Mouse (Mus musculus): ENCODE data around the gene Yrdc. TPM values are rescaled to one million over a fixed set of nuclear protein-coding genes. Genes with fewer than 3 reads are reported as not detected.
A peak's percentile ranks its signal among the peaks of the same experiment; 100 is the strongest.

Gene Yrdc
- polyA plus RNA-seq (2016; fragmentation: Nextera tagmentation; extraction: Ambion mirVana): 24.4 and 26.0 TPM in 2 replicates

DNA sequence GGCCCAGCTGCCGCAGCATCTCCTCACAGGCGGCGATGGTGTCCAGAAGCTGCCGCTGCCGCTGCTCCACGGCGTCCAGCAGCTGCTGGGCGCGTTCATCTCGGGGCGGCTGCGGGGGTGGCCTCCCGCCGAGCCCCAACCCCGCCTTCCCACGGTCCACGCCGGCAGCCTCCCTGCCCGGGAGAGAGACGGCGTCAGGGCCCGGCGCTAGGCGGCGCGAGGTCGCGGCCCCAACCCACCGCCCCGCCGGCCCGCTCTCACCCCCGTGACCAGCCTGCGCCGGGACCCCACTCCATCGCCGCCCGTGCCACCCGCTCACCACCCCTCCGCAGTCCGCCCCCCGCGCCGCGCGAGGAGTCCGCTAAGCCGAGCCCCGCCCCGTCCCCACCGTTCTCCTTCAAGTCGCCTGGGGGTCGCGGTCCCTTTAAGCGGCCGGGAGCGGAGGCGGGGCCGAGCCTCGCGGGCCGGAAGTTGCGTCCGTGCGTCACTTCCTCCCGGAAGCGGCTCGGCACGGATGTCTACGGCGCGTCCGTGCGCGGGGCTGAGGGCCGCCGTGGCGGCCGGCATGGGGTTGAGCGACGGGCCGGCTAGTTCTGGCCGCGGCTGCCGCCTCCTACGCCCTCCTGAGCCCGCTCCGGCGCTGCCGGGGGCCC lies at the start of gene Yrdc:
Gene Yrdc, plus strand, starts transcription at position 419 of the 653 bp plus-strand sequence.
- Histone ChIP-seq H3K27ac (ENCODE audit: poor library complexity, severe bottlenecking) (peak within 1 kb of the TSS; percentile 92), H3K36me3 (peaks cover 25% of the 10 kb centered on the region), H3K9me3 (replicated peaks) (no peaks in the 10 kb centered on the region), H3K4me3 (peak within 1 kb of the TSS; percentile 94), H3K9ac (peak within 1 kb of the TSS; percentile 93), H3K27me3 (replicated peaks) (no peaks in the 10 kb centered on the region), H3K4me2 (peak within 1 kb of the TSS; percentile 92), H3K4me1 (replicated peaks) (peaks cover 23% of the 10 kb centered on the region)
- ATAC-seq (ENCODE audit: insufficient number of reproducible peaks, low FRiP score): peak; percentile 92
- WGBS: under 1% methylated on average over 79 of the region's 90 CpGs

DNA sequence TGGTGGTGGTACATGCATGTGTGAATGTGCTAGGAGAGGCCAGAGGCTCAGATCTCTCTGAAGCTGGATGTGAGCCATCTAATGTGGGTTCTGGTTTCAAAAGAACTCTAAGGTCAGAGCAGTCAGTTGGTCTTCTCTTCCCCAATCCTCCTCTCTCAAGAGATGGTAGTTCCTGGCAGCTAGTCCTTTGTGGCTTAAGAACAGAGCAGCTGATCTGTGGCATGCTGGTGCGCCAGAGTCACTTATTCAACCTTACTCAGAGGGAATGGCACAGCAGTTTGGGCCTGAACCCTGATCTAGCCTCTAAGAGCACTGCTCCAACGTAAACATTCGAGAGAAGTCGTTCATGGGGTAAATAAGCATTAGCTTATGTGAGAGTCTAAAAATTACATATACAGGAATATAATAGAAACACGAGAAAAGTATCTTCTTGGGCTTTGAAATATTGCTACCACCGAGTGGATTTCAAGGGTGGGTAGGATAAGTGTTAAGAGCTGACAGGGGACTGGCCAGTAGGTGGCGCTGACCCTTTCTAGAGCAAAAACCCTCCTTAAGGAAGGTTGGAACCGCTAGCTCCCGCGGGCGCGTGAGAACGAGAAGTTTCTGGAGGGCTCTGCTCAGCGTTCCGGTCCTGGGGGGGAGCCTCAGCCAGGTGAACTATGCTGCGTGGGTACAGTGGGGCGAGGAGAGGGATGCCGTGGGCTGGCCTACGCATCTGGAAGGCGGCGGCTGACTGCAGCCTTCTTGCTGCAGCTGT lies 48.7 kb upstream of the Yrdc start, which contains the start of gene Mtf1:
Gene Mtf1, plus strand, starts transcription at position 553 of the 757 bp plus-strand sequence.
- Histone ChIP-seq H3K4me3 (peak within 1 kb of the TSS; percentile 83), H3K4me2 (peak within 1 kb of the TSS; percentile 81), H3K27me3 (replicated peaks) (no peaks in the 10 kb centered on the region), H3K27ac (ENCODE audit: poor library complexity, severe bottlenecking) (peak within 1 kb of the TSS; percentile 95), H3K9me3 (replicated peaks) (no peaks in the 10 kb centered on the region), H3K4me1 (replicated peaks) (peaks cover 11% of the 10 kb centered on the region), H3K9ac (peak within 1 kb of the TSS; percentile 87), H3K36me3 (peaks cover 56% of the 10 kb centered on the region)
- ATAC-seq (ENCODE audit: insufficient number of reproducible peaks, low FRiP score): peak; percentile 76
- 2% methylated on average over 21 of the region's 21 CpGs for WGBS

DNA sequence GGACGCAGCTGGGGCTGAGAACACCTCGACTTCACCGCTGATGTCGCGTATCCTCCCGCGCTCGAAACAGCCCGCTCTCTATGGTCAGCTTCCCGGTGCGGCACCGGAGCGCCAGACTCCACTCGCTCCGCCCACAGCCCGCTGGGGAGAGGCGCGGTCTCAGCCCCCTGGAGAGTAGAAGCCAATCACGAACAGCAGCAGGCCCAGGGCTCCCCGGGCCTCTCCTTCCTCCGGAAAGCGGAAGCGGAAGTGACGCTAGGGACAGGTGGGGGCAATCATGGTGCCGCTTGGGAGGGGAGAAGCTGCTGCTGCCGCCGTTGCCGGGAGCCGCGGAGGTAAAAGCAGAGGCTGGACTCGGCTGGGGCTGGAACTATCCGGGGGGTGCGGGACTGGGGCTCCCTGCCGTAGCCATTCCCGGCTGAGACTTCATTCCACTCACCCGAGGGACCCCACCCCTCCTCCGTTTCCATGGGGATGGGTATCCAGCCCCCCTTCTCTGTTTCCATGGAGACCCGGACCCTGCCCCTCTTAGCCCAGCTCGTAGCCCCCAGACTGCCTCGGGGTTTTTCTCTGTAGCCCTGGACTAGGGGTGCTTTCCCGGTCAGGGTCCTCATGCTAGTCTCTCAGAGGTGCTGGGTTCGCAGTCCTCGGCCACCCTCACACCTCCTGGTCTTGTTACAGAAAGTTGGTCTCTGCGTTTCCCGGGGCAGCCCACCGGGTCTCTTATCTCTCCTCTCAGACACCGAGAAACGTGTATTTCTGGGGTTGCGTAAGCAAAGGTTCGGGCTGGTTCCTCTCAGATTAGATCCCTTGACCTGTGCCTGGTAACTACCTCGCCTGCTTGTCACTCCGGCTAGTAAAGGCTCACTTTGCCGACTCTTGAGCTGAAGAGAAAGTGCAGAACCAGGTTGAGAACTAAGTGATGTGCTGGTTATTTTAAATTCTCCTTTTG lies 47.9 kb upstream of the Yrdc start:
- peak overlapping the region; percentile 95 for H3K27ac ChIP-seq (ENCODE audit: poor library complexity, severe bottlenecking)
- no peaks in the 10 kb centered on the region for H3K27me3 ChIP-seq (replicated peaks)
- ATAC-seq (ENCODE audit: insufficient number of reproducible peaks, low FRiP score): peak; percentile 99
- H3K9ac ChIP-seq: peak overlapping the region; percentile 87
- peaks cover 60% of the 10 kb centered on the region for H3K36me3 ChIP-seq
- WGBS: under 1% methylated on average over 52 of the region's 53 CpGs
- H3K9me3 ChIP-seq (replicated peaks): no peaks in the 10 kb centered on the region
- peak overlapping the region; percentile 83 for H3K4me3 ChIP-seq
- peaks cover 11% of the 10 kb centered on the region for H3K4me1 ChIP-seq (replicated peaks)
- H3K4me2 ChIP-seq: peak overlapping the region; percentile 81

DNA sequence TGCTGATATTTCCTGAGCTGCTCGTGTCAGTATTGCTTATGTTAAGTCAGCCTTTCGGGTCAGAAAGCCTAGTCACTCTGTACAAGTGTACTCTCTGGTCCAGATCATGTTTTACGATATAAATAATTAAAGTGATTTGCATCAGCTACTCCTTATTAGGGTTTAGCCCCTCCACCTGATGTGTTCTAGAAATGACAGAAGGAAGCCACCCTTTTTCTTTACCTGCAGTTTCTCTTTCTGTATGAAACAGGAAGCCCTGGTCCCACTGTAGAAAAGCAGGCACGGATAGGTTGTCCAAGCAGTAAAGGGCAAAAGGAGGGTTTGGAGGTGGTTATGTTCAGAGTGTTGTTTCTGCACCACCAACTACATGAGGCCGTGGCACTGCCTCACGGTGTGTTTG lies 47.1 kb upstream of the Yrdc start:
- Histone ChIP-seq H3K4me3 (peak overlapping the region; percentile 83), H3K36me3 (peaks cover 53% of the 10 kb centered on the region), H3K27ac (ENCODE audit: poor library complexity, severe bottlenecking) (no peak overlapping the region), H3K4me1 (replicated peaks) (peaks cover 18% of the 10 kb centered on the region), H3K9ac (0 out of 2 replicates have a peak overlapping the region, but pooled peaks have one; percentile 87), H3K27me3 (replicated peaks) (no peaks in the 10 kb centered on the region), H3K9me3 (replicated peaks) (no peaks in the 10 kb centered on the region), H3K4me2 (peak overlapping the region; percentile 81)
- WGBS: 73% methylated on average over 6 of the region's 6 CpGs
- ATAC-seq (ENCODE audit: insufficient number of reproducible peaks, low FRiP score): no peak

DNA sequence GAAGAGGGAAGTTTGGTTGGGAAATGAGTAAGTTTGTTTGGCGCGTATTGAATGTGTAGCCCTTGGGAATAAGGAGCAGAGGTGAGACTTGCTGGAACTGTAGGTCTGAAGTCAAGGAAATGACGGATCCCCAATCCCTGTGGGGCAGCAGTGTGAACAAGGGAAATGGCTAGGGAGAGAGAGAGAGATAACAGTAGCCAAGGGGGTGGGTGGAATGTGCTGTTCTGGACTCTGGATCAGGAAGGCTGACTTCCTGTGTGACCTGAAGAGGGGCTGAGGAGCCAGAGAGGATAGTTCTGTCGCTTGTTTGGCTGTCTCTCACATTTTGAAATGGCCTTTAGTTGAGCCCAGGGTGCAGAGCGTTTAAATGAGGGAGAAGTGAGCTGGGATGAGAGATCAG lies 42.0 kb upstream of the Yrdc start:
- Histone ChIP-seq H3K27me3 (replicated peaks) (no peaks in the 10 kb centered on the region), H3K4me3 (no peak overlapping the region), H3K9me3 (replicated peaks) (no peaks in the 10 kb centered on the region), H3K9ac (0 out of 2 replicates have a peak overlapping the region, but pooled peaks have one; percentile 27), H3K36me3 (peaks cover 50% of the 10 kb centered on the region), H3K4me1 (replicated peaks) (peaks cover 16% of the 10 kb centered on the region), H3K4me2 (peak overlapping the region; percentile 18; the same call in 1 of the 2 replicates), H3K27ac (ENCODE audit: poor library complexity, severe bottlenecking) (peak overlapping the region; percentile 24; the same call in 1 of the 2 replicates)
- 52% methylated on average over 5 of the region's 5 CpGs for WGBS
- no peak for ATAC-seq (ENCODE audit: insufficient number of reproducible peaks, low FRiP score)

DNA sequence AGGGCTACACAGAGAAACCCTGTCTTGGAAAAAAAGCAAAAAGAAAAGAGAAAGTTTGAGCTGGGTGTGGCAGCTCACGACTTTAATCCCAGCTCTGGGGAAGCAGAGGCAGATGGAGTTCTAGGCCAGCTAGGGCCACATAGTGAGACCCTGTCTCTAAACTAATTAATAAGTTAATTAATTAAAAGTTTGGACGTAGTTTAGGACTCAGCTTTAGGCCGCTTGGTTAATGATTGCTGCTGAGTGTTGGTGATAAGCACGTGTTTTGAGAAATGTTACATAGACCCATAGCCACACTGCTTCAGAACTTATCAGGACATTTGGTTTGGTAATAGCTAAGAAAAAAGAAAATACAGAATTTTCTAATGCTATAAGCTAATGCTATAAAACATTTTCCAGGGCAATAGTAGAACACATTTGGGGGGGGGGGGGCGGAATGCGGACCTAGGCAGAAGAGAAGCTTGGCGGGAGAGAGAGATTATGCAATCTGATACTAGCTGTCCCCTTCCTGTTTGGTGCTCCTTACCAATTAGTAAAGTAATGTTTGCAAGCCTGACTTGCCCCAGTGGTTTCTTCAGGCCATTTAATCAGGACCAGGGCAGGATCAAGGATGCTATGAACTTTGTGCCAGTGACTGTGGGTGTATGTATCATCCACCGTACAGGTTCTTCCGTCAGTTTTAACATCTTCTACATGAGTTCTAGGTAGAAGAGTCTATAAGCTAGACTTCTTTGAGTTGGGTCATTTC lies 41.2 kb upstream of the Yrdc start:
- H3K9ac ChIP-seq: no peak overlapping the region
- H3K4me1 ChIP-seq (replicated peaks): peaks cover 15% of the 10 kb centered on the region
- H3K4me3 ChIP-seq: no peak overlapping the region
- 74% methylated on average over 9 of the region's 9 CpGs for WGBS
- H3K27ac ChIP-seq (ENCODE audit: poor library complexity, severe bottlenecking): no peak overlapping the region
- H3K27me3 ChIP-seq (replicated peaks): no peaks in the 10 kb centered on the region
- no peak for ATAC-seq (ENCODE audit: insufficient number of reproducible peaks, low FRiP score)
- H3K4me2 ChIP-seq: no peak overlapping the region
- H3K36me3 ChIP-seq: peaks cover 50% of the 10 kb centered on the region
- no peaks in the 10 kb centered on the region for H3K9me3 ChIP-seq (replicated peaks)

DNA sequence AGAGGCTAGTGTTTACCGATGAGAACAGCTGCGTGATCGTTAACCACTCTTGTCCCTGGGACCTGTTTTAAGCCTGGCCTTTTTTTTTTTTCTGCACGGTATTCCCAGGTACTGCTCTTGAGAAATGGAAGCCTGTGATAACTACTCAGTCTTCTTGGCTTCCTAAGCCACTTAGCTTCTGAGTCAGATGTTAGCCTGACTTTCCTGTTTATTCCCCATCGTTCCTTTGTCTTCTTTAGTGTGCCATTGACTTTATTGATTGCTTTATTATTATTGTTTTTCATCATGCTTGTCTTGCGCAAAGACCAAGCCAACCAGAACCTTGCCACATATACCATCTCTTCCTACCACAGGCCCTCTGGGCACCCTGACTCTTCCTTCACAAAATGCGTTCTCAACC lies 40.4 kb upstream of the Yrdc start:
- H3K4me2 ChIP-seq: no peak overlapping the region
- 85% methylated on average over 7 of the region's 7 CpGs for WGBS
- ATAC-seq (ENCODE audit: insufficient number of reproducible peaks, low FRiP score): no peak
- H3K9ac ChIP-seq: no peak overlapping the region
- H3K27ac ChIP-seq (ENCODE audit: poor library complexity, severe bottlenecking): no peak overlapping the region
- H3K36me3 ChIP-seq: peaks cover 42% of the 10 kb centered on the region
- no peaks in the 10 kb centered on the region for H3K9me3 ChIP-seq (replicated peaks)
- no peaks in the 10 kb centered on the region for H3K27me3 ChIP-seq (replicated peaks)
- H3K4me1 ChIP-seq (replicated peaks): peaks cover 15% of the 10 kb centered on the region
- no peak overlapping the region for H3K4me3 ChIP-seq

DNA sequence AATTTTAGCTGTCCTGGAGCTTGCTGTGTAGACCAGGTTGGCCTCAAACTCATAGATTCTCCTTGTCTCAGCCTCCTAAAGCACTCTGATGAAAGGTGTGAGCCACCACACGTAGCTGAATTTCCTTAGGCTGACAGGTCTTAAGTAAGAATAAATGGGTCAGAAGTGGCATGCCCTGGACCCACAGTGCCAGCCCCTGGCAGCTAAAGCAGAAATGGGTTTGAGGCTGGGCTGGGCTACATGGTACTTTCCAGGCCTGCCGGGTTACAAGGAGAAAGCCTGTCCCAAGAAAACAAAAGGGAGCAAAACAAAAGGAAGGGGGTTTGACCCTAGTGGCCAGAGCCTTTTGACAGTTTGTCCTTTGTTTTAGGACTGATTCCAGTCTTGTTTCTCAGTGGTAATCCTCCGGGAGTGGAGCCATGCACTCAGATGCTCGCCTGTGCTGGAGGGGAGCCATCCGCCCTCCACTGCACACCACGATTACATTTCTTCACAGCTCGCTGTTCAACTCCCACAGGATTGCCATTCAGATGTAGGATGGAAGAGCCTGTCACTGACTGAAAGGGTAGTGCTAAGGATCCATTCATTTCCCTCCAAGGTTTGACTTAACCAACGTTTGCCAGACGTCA lies 39.0 kb upstream of the Yrdc start:
- 51% methylated on average over 9 of the region's 9 CpGs for WGBS
- peaks cover 34% of the 10 kb centered on the region for H3K36me3 ChIP-seq

DNA sequence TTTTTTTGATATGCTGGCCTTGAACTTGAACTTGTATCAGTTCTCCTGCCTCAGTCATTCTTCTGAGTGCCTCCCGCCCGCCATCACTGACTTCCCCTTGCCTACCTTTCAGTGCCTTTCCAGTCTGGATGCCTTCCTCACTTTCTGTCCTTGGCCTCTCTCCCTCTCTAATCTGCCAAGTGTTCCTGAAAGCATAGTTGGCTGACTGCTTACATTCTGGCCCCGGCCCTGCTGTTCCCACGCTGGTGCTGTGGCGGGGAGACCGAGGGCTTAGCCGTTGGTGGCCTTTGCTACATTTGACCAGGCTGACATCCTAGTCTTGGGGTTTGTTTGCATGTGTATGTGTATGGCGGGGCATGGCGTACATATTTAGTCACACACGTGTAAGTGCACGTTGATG lies 34.6 kb upstream of the Yrdc start:
- Histone ChIP-seq H3K27me3 (replicated peaks) (no peaks in the 10 kb centered on the region), H3K4me2 (no peak overlapping the region), H3K4me1 (replicated peaks) (peaks cover 19% of the 10 kb centered on the region), H3K9ac (no peak overlapping the region), H3K4me3 (no peak overlapping the region), H3K36me3 (peaks cover 18% of the 10 kb centered on the region), H3K27ac (ENCODE audit: poor library complexity, severe bottlenecking) (no peak overlapping the region), H3K9me3 (replicated peaks) (no peaks in the 10 kb centered on the region)
- WGBS: 88% methylated on average over 11 of the region's 11 CpGs
- no peak for ATAC-seq (ENCODE audit: insufficient number of reproducible peaks, low FRiP score)

More for the DNA sequence above, 39.0 kb upstream of the Yrdc start:
- H3K4me1 ChIP-seq (replicated peaks): peaks cover 15% of the 10 kb centered on the region
- H3K27ac ChIP-seq (ENCODE audit: poor library complexity, severe bottlenecking): no peak overlapping the region
- ATAC-seq (ENCODE audit: insufficient number of reproducible peaks, low FRiP score): no peak
- no peaks in the 10 kb centered on the region for H3K27me3 ChIP-seq (replicated peaks)
- H3K4me3 ChIP-seq: no peak overlapping the region
- no peak overlapping the region for H3K4me2 ChIP-seq
- no peaks in the 10 kb centered on the region for H3K9me3 ChIP-seq (replicated peaks)
- H3K9ac ChIP-seq: 0 out of 2 replicates have a peak overlapping the region, but pooled peaks have one; percentile 13

DNA sequence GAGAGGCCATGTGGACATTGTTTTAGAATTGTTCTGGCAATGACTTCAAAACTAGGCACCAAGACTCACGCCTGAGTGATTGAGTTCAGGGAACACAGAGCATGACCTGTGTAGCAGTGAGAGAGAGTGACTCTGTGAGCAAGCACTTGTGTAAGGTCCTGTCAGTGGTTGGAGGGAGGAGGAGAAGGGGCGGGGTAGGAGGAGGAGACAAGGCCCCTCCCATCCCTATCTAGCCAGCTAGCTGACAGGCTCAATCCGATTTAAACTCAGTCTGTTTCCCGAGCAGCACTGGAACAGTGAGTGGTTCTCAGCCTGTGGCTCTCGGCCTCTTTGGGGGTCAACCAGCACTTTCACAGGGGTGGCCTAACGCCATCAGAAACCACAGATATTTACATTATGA lies 32.7 kb upstream of the Yrdc start:
- whole genome bisulfite sequencing: 12% methylated on average over 6 of the region's 6 CpGs
- Histone ChIP-seq H3K36me3 (peaks cover 33% of the 10 kb centered on the region), H3K9ac (peak overlapping the region; percentile 26; the same call in 1 of the 2 replicates), H3K4me2 (peak overlapping the region; percentile 35; the same call in 1 of the 2 replicates), H3K4me3 (no peak overlapping the region), H3K27ac (ENCODE audit: poor library complexity, severe bottlenecking) (no peak overlapping the region), H3K27me3 (replicated peaks) (no peaks in the 10 kb centered on the region), H3K4me1 (replicated peaks) (peaks cover 15% of the 10 kb centered on the region), H3K9me3 (replicated peaks) (no peaks in the 10 kb centered on the region)
- peak; percentile 93 for ATAC-seq (ENCODE audit: insufficient number of reproducible peaks, low FRiP score)
